Mouse (Mus musculus) cerebellum, adult (tissue): ENCODE data around the gene Vwa1.
"Not testable (repeated sequence)": the region's sequence is repeated elsewhere in the genome, so short reads cannot be mapped to it uniquely, and the experiment has no call there.

ENCODE experiments used
- ATAC-seq: cut with Nextera tagmentation; 2 replicates; pipeline ENCODE4 v1.9.2; 2017; ENCODE audit warnings: mild to moderate bottlenecking, moderate library complexity, mixed read lengths; ENCODE audit not compliant: insufficient number of reproducible peaks, low FRiP score, low TSS enrichment

Vwa1 gene

GRCm38 (mm10) chr4:155746575-155747490 is 27.7 kb downstream of the Vwa1 start:
- peak; percentile 33; the same call in 1 of the 2 replicates for ATAC-seq

DNA sequence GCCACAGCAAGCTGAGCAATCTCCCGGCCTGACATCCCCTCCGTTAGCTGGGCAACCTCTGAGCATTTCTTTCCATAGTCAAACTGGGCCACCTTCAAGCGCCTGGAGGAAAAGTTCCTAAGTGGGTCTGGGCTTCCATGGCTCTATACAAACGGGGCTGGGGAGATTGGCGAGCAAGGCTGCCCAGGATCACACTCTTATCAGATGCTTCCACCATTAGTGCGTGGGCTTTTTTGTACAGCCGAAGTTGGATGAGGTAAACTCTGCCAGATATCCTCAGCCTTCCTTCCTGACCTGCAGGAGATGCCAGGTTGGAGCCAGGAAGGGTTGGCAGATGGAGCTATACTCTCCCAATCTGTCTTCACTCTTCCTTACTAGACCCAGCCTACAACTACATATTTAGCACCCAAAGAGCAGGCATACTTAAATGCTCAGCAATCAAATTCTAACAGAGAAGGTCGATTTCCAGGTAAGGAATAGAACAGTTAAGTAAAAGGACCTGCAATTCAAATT is 28.4 kb downstream of the Vwa1 start:
- peak; percentile 62; the same call in 1 of the 2 replicates for ATAC-seq

DNA sequence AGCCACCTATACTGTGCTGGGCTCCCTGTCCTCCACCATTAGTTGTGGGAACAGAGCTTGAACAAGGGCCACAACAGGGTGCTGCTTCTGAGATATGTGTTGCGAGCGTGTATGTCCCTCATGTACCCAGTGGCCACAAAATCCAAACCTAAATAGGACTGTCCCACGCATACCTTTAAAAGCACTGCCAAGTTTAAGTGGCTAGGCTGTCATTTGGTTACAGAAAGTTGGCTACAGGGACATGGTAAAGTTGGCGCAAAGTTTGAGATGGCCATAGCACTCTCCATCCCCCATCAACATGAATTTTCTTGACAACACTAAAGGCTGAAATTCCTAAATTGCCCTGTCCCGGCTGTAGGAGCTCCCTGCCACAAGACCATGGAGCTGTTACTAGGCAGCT is 29.4 kb downstream of the Vwa1 start:
- ATAC-seq: no peak

DNA sequence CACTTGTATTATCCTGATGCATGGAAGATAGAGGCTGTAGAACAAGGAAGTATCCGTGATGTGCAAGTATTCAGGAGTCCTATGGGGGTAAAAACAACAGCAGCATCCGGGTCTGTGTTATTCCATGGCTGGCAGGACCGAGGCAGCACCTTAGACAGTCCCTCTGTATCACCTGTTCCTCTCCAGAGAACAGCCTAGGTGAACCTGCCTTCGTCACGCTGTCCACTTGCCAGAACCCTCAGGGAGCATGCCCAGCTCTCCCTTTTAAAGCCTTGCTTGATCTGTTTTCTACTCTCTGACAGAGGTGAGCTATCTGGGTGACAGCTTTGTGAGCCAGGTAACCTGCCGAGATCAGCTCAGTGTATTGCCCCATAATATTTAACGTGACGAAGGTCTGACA is 30.0 kb downstream of the Vwa1 start:
- no peak for ATAC-seq

DNA sequence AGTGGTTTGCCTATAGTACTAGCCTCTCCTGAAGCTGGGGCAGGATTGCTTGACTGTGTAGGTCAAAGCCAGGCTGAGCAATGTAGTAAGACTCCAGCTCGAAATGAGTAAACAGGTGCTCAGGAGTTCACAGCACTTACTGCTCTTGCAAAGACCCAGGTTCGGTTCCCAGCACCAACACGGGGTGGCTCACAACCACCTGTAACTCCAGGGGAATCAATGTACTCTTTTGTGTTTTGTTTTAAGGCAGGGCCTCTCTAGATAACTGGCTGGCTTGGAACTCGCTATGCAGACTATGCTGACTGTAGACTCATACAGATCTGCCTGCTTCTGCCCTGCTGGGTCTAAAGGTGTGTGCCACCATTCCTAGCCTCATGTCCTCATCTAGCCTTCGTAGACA is 31.8 kb downstream of the Vwa1 start:
- ATAC-seq: no peak

- not testable (repeated sequence) for ATAC-seq
Observed at GRCm38 (mm10) chr4:155740681-155741080, 33.8 kb downstream of the Vwa1 start.

GRCm38 (mm10) chr4:155739741-155740636 is 34.5 kb downstream of the Vwa1 start:
- ATAC-seq: peak; percentile 24; the same call in 1 of the 2 replicates

DNA sequence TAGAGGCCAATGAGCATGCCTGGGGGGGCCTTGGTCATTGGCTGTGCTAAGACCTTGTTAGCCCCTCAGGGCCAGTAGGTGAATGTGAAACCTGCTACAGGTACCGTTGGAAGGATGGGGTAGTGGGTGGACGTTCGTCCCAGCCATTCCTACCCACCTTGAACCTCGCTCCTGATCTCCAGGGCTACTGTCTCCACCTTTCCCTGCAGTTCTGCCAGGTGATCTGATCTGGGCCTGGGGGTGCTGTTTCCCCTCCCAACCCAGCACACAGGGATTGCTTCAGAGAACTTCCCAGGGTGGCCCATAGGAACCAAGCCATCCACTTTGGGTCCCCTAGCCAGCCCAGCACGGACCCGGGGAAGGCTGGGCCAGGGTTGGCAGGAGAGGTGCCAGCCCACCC is 35.3 kb downstream of the Vwa1 start:
- no peak for ATAC-seq

GRCm38 (mm10) chr4:155738262-155738661 is 36.2 kb downstream of the Vwa1 start:
- ATAC-seq: no peak

DNA sequence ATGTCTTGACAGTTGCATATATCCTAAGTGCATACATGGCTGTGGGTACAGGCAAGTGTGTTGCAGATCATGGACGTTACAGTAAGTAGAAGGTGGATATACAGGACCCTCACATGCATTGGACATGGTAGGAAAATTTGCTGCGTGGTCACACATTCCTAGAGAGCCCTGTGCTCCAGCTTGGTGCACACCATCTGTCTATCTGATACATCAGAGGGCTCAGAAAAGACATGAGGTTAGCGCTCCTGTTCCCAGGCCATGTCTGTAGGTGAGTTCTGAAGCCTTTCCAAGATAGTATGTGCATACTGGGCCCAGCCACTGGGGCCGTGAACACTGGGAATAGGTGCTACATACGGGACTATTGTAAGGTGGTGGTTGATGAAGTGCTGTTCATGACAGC is 38.1 kb downstream of the Vwa1 start:
- ATAC-seq: no peak

DNA sequence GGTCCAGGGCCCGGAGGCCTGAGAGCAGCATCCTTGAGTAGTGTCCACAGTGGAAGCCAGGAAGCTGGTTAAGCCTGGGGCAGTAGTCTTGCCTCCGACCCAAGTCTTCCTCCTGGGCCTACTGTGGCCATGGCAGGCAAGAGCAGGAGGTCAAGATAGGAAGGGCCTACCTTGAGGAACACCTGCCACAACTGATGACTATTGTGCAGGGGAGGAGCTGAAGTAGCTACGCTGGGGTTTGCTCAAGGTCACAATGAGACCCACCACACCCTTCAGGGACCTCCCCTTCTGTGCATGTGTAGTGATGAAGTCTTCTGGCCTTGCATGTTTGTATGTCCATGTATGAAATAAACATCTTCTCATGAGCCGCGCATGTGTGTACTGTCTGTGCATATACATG is 38.7 kb downstream of the Vwa1 start:
- ATAC-seq: no peak

- ATAC-seq: peak; percentile 17; the same call in 1 of the 2 replicates
Observed at GRCm38 (mm10) chr4:155734951-155735702, 39.4 kb downstream of the Vwa1 start.

- ATAC-seq: peak; percentile 81
Observed at GRCm38 (mm10) chr4:155734350-155734941, 40.1 kb downstream of the Vwa1 start, which contains the start of gene Tmem240. TSS of gene Tmem240 (plus strand) at chr4:155734800.

DNA sequence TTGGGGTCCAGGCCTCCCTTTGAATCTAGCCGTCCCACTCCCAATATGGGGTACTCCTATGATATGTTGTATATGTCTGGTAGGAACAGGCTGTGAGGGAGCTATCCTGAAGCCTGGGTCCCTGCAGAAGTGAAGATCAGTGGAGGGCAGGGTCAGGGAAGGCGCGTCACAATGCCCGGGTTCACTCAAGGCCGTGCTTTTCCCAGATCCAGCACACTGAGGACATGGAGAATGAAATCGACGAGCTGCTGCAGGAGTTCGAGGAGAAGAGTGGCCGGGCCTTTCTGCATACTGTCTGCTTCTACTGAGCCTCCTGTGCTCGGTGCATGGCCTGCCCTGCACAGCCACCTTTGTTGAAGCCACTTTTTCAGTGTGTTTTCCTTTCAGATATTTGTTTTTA is 41.2 kb downstream of the Vwa1 start:
- ATAC-seq: no peak

DNA sequence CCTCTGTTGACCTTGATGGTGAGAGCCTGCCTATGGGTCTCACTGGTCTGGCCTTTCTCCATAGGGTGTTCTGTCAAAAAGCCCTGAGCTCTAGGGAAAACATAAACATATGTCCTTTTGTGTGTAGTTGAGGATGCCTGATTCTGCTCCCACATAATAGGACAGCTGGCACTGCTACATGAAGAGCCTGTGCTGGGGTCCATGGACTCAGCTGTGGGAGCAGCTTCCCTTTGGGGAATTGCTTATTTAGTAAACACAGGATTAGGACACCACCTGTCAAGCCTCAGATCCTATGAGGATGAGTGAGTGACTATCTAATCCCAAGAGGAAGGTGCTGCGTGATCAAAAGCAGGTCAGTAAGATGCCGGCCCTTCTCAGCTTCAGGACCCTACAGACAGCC is 46.5 kb downstream of the Vwa1 start:
- ATAC-seq: no peak

DNA sequence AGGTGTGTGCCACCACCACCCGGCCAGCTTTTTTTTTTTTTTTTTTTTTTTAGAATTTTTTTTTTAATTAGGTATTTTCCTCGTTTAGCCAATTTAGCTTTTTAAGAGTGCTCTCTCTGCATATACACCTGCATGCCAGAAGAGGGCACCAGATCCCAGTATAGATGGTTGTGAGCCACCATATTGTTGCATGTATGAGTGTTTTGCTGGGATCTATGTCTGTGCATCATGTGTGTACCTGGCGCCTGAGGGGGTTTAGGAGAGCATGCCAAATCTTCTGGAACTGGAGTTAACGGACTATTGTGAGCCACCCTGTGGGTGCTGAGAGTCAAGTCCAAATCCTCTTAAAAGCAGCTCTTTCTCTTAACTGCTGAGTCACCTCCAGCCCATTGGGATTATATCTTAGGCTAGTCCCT is 52.8 kb downstream of the Vwa1 start:
- ATAC-seq: no peak; the same call in 1 of the 2 replicates
